Mouse (Mus musculus) forebrain, embryonic 15.5 days (tissue): ENCODE data around the gene Map3k9. TPM values are rescaled to one million over a fixed set of nuclear protein-coding genes. Genes with fewer than 3 reads are reported as not detected.
A peak's percentile ranks its signal among the peaks of the same experiment; 100 is the strongest.

Source experiments
- ATAC-seq: fragments of 200-750 bp; cut with Nextera tagmentation; replicated peaks from 2 replicates; pipeline ENCODE4 v1.8.0; 2017; ENCODE audit warnings: mild to moderate bottlenecking, moderate TSS enrichment, moderate library complexity
- H3K27ac ChIP-seq: fragments of 300-500 bp; sonication (generic); replicated peaks from 2 replicates; pipeline ENCODE4 v1.5.1; 2015; ENCODE audit warnings: mild to moderate bottlenecking, inconsistent platforms
- H3K27me3 ChIP-seq: fragments of 300-500 bp; sonication (generic); 2 replicates; pipeline ENCODE4 v1.6.1; 2015; ENCODE audit warnings: inconsistent platforms
- H3K36me3 ChIP-seq: fragments of 300-500 bp; sonication (generic); 2 replicates; pipeline ENCODE4 v1.6.1; 2015; ENCODE audit warnings: mild to moderate bottlenecking, inconsistent platforms
- H3K4me1 ChIP-seq: fragments of 300-500 bp; sonication (generic); 2 replicates; pipeline ENCODE4 v1.6.1; 2015; ENCODE audit warnings: inconsistent platforms
- H3K4me2 ChIP-seq: fragments of 300-500 bp; sonication (generic); replicated peaks from 2 replicates; pipeline ENCODE4 v1.6.1; 2015; ENCODE audit warnings: mild to moderate bottlenecking, inconsistent platforms
- H3K4me3 ChIP-seq: fragments of 300-500 bp; sonication (generic); 2 replicates; pipeline ENCODE4 v1.5.1; 2015; ENCODE audit warnings: mild to moderate bottlenecking, inconsistent platforms
- H3K9ac ChIP-seq: fragments of 300-500 bp; sonication (generic); replicated peaks from 2 replicates; pipeline ENCODE4 v1.6.1; 2015; ENCODE audit warnings: mild to moderate bottlenecking, inconsistent platforms
- H3K9me3 ChIP-seq: fragments of 300-500 bp; sonication (generic); 2 replicates; pipeline ENCODE4 v1.6.1; 2016; ENCODE audit warnings: inconsistent platforms
- WGBS: fragments of 180-500 bp; shearing (Covaris S2); methylation state at CpG from one replicate; pipeline ENCODE4 v1.1.7; 2015; ENCODE audit warnings: mixed read lengths; 5-methylcytosine and 5-hydroxymethylcytosine counted together
- polyA plus RNA-seq: library from polyadenylated mRNA; unstranded; fragments of >200 nt; fragmentation: Nextera tagmentation; extraction: Ambion mirVana; gene quantifications from 2 replicates; pipeline ENCODE4 v1.2.1, GENCODE M21; 2015

Gene Map3k9
- polyA plus RNA-seq, 1 experiment from 2014 or later = 7.1 TPM

DNA sequence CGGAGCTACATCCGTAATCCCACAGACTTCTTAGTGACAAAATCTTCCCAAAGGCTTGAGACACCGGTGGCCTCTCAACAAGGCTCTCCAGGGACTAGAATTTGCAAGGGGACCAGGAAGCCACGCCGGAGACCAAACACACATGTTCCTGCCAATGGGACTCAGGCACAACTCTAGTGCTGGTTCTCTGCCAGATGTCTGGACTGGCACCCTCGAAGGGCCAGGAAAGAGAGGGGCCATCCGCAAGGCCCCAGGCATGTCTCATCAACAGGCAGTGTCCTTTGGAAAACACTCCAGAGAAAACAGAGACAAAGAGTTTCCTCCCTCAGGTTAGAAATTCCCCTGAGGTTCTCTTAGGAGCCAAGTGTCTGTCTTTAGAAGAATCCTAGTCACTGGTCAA, 90.2 kb downstream of the Map3k9 start:
- WGBS = 83% methylated on average over 7 of the region's 7 CpGs
- H3K9me3 ChIP-seq = no peaks in the 10 kb centered on the region
- H3K27me3 ChIP-seq = no peaks in the 10 kb centered on the region
- peaks cover 11% of the 10 kb centered on the region for H3K4me1 ChIP-seq
- no peak overlapping the region for H3K27ac ChIP-seq
- H3K9ac ChIP-seq = no peak overlapping the region
- H3K4me2 ChIP-seq = no peak overlapping the region
- no peak overlapping the region for H3K4me3 ChIP-seq
- H3K36me3 ChIP-seq = no peaks in the 10 kb centered on the region
- no peak for ATAC-seq

DNA sequence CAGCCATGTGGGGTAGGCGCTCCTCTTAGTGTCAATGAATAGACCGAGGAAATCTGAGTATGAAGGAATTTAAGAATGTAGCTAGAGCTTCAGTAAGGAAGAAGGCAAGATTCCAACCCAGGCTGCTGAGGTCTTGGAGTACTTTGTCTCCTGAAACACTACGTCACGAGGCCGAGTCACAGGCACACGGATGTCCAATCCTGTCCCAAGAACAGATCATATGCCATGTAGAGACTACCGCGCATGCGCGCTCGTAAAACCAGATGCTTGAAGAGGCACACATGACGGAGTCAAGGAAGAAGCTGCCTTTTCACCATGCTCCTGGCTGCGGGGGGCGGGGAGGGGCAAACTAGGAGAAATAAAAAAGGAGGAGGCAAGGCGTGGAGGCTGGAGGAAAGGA, 90.9 kb downstream of the Map3k9 start:
- 85% methylated on average over 15 of the region's 15 CpGs for WGBS
- no peak for ATAC-seq
- no peaks in the 10 kb centered on the region for H3K27me3 ChIP-seq
- H3K27ac ChIP-seq = no peak overlapping the region
- H3K9ac ChIP-seq = no peak overlapping the region
- H3K36me3 ChIP-seq = no peaks in the 10 kb centered on the region
- H3K4me3 ChIP-seq = no peak overlapping the region
- H3K9me3 ChIP-seq = no peaks in the 10 kb centered on the region
- no peak overlapping the region for H3K4me2 ChIP-seq
- H3K4me1 ChIP-seq = peaks cover 11% of the 10 kb centered on the region

DNA sequence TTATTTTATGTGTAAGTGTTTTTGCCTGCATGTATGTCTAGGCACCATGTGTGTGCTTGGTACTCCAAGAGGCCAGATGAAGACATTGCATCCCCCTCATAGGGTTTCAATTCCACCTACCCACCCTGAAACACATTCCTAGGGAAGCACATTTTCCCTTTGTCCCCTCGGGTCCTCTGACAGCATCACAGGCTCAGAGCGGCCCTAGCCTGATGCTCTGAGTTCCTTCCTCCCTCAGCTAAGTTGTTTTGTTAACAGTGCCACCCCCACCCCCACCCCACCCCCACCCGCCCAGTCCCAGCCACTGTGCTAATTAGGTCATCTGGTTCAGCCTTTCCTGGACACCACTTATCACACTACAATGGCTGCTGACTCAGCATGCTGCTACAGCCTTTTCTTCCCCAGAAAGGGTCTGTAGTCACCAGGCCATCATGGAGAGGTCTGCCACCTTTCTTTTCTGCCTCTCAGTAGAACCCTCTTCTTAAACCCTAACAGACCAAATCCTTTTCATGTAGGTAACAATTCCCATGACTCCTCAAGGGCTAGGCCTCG, 91.4 kb downstream of the Map3k9 start:
- no peak for ATAC-seq
- Histone ChIP-seq H3K9me3 (no peaks in the 10 kb centered on the region), H3K27ac (no peak overlapping the region), H3K4me2 (no peak overlapping the region), H3K4me1 (peaks cover 11% of the 10 kb centered on the region), H3K36me3 (no peaks in the 10 kb centered on the region), H3K9ac (no peak overlapping the region), H3K4me3 (no peak overlapping the region), H3K27me3 (no peaks in the 10 kb centered on the region)
- 12% methylated on average over 4 of the region's 4 CpGs for WGBS

DNA sequence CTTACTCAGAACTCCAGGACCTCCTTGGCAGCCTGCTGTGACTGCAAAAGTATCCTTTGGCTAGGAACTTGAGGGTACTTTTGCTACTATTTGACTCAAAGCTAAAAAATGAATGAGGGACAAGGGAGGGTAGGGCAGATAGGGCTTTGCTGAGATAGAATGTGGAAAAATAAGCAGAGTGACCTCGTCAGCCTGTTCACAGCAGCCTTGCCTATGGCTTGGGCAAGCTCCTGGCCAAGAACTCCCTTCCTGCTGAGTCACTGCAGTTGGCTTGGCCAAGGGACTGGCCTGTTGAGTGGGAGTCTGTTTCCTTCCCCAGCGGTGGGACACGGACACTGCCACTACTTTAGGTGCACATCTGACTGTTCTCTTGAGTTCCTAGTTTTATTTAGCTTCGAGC, 92.4 kb downstream of the Map3k9 start:
- no peak for ATAC-seq
- Histone ChIP-seq H3K9ac (no peak overlapping the region), H3K4me1 (peaks cover 11% of the 10 kb centered on the region), H3K9me3 (no peaks in the 10 kb centered on the region), H3K27me3 (no peaks in the 10 kb centered on the region), H3K4me2 (no peak overlapping the region), H3K36me3 (no peaks in the 10 kb centered on the region), H3K27ac (no peak overlapping the region), H3K4me3 (no peak overlapping the region)
- 86% methylated on average over 4 of the region's 4 CpGs for WGBS

DNA sequence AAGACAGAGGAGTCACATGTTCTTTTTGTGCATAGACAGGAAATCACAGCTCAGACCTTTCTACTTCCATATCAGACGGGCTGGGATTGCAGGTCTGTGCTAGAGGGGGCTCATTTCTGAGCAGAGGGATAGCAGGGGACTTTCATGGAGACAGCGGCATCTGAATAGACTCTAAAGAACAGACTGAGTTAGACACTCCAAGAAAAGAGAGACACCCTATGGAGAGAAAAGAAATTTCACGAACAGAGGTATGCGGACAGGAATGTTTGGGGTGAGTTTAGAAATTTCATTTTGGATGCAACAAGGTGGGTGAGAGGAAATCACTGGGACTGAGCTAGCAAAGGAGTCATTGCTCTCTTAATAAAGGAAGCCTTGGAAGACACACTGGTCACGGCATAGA, 93.1 kb downstream of the Map3k9 start:
- peaks cover 11% of the 10 kb centered on the region for H3K4me1 ChIP-seq
- no peak overlapping the region for H3K4me2 ChIP-seq
- H3K9me3 ChIP-seq = no peaks in the 10 kb centered on the region
- no peak overlapping the region for H3K9ac ChIP-seq
- no peak for ATAC-seq
- whole genome bisulfite sequencing = 75% methylated on average over 5 of the region's 5 CpGs
- no peaks in the 10 kb centered on the region for H3K27me3 ChIP-seq
- H3K36me3 ChIP-seq = no peaks in the 10 kb centered on the region
- H3K4me3 ChIP-seq = no peak overlapping the region
- H3K27ac ChIP-seq = no peak overlapping the region

DNA sequence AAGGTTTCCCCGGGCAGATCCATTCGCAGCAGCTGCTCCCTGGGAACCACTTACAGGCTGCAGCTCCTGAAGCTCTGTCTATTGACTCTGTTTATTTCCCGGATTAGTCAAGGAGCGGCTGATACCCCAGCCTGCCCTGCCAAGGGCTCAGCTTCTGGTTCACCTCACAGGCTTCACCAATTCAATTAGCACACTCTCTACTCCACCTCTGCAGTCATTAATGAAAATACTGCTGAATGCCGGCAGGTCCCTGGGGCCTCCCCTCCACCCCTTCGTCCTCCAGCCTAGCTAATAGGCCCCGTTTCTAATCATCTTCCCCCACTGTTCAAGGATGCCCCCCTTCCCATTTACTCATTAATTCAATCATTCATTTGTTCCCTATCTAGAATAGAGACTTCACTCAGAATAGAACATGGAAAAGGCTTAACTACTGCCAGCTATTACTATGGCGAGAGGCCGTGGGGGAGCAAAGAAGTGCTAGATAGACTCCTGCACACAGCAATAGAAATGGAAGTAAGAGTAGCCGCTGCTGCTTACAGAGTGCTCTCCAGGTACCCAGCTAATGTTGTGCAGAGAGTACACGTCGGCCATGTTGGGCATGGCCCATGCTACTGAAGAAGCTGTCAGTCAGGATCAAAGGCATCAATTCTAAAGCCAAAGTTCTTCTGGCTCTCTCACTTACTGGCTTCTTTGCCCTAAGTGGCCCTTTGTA, 94.4 kb downstream of the Map3k9 start:
- peaks cover 11% of the 10 kb centered on the region for H3K4me1 ChIP-seq
- H3K27ac ChIP-seq = no peak overlapping the region
- H3K9me3 ChIP-seq = no peaks in the 10 kb centered on the region
- H3K4me2 ChIP-seq = no peak overlapping the region
- WGBS = 5% methylated on average over 12 of the region's 12 CpGs
- no peak overlapping the region for H3K4me3 ChIP-seq
- ATAC-seq = peak; percentile 57
- no peaks in the 10 kb centered on the region for H3K36me3 ChIP-seq
- no peak overlapping the region for H3K9ac ChIP-seq
- H3K27me3 ChIP-seq = no peaks in the 10 kb centered on the region

DNA sequence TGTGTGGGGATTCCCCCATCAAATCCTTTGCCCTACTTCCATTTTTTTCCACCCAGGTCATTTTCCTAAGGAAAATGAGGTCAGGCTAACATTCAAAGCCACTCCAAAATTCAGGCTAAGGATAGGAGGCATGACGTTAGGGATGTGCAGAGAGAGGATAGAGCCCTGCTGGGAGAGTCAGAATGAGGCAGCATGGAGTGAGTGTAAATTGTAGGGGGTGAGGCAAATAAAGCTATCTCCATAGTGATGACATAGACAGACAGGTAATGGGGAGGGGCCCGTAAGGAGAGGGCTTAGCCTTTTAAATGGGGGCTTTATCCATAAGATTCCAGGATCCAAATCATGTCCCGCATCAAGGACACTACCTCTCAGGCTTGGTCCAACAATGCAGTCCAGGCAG, 95.0 kb downstream of the Map3k9 start:
- no peaks in the 10 kb centered on the region for H3K9me3 ChIP-seq
- H3K27ac ChIP-seq = no peak overlapping the region
- no peak overlapping the region for H3K4me2 ChIP-seq
- no peak for ATAC-seq
- no peaks in the 10 kb centered on the region for H3K27me3 ChIP-seq
- H3K4me3 ChIP-seq = no peak overlapping the region
- 17% methylated on average over 3 of the region's 3 CpGs for WGBS
- H3K36me3 ChIP-seq = no peaks in the 10 kb centered on the region
- peaks cover 11% of the 10 kb centered on the region for H3K4me1 ChIP-seq
- H3K9ac ChIP-seq = no peak overlapping the region

DNA sequence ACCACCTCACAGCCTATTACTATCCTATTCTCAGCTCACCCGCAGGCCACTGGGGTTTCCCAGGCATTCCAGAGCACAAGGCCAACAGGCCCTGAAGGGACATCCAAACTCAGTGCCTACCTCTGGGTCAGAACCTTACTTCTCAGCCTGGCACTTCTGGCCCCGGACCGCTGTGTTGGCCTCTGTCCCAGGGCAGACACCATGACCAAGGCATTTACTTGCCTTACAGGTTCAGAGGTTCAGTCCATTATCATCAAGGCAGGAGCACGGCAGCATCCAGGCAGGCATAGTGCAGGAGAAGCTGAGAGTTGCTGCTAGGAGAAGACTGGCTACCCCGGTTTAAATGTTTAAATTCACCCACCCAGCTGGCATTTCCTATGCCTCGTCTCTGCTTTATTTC, 96.9 kb downstream of the Map3k9 start:
- H3K27me3 ChIP-seq = no peaks in the 10 kb centered on the region
- H3K4me2 ChIP-seq = no peak overlapping the region
- H3K9ac ChIP-seq = no peak overlapping the region
- no peak for ATAC-seq
- 75% methylated on average over 6 of the region's 6 CpGs for WGBS
- H3K27ac ChIP-seq = no peak overlapping the region
- H3K9me3 ChIP-seq = no peaks in the 10 kb centered on the region
- H3K4me3 ChIP-seq = no peak overlapping the region
- H3K4me1 ChIP-seq = peaks cover 11% of the 10 kb centered on the region
- no peaks in the 10 kb centered on the region for H3K36me3 ChIP-seq

DNA sequence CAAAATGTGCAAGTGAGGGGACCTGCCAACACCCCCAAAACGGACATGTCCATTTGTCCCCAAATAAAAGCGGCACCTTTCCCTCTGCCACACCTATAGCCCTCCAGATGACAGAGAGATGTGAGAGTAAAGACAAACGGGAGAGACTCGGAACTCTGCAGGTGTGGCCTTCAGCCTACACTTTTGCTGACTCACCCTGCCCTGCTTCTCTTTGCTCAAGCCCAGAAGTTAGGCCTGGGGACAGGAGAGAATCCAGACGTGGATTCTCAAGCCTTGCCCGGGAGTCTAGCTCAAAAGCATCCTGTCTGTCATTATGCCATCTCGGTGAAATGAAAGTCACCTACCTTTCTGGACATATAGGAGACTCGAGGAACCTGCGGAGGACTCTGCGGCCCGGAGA, 97.6 kb downstream of the Map3k9 start:
- 80% methylated on average over 11 of the region's 11 CpGs for WGBS
- Histone ChIP-seq H3K4me2 (no peak overlapping the region), H3K27me3 (no peaks in the 10 kb centered on the region), H3K4me3 (no peak overlapping the region), H3K36me3 (no peaks in the 10 kb centered on the region), H3K4me1 (peaks cover 11% of the 10 kb centered on the region), H3K27ac (no peak overlapping the region), H3K9ac (no peak overlapping the region), H3K9me3 (no peaks in the 10 kb centered on the region)
- no peak for ATAC-seq

DNA sequence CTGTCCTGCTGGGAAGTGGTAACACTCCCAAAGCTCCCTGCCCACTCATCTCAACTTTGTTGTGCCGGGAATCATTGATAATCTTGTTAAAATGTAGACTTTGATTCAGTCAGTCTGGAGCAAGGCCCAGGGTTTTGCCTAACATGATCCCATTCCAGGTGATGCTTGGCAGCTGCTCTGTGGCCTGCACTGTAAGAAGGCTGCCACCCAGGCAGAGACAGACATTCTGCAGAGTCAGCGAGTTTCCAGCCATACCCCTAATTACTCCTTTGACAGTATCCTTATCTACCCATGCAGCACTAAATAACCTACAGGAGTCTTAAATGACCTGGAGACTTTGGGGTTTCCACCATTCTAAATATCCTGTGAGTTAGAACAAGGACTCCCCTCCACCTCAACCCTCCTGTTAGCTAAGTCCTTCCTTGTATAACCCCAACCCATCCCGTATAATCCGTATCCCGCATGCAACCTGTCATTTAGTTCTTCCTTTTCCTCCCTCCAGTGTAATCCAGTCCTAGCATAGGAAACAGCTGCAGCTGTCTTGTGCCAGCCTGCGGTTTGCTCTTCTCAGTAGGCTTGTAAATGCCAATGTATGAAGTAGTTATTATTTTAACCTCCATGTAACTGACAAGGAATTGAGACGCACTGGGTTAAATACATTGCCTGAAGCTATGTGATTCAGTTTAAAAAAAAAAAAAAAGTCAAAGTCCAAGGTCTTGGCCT, 101.0 kb downstream of the Map3k9 start:
- Histone ChIP-seq H3K27me3 (no peaks in the 10 kb centered on the region), H3K9ac (no peak overlapping the region), H3K27ac (no peak overlapping the region), H3K36me3 (no peaks in the 10 kb centered on the region), H3K4me2 (no peak overlapping the region), H3K9me3 (no peaks in the 10 kb centered on the region), H3K4me1 (no peaks in the 10 kb centered on the region), H3K4me3 (no peak overlapping the region)
- no peak for ATAC-seq
- WGBS = 72% methylated on average over 7 of the region's 7 CpGs

DNA sequence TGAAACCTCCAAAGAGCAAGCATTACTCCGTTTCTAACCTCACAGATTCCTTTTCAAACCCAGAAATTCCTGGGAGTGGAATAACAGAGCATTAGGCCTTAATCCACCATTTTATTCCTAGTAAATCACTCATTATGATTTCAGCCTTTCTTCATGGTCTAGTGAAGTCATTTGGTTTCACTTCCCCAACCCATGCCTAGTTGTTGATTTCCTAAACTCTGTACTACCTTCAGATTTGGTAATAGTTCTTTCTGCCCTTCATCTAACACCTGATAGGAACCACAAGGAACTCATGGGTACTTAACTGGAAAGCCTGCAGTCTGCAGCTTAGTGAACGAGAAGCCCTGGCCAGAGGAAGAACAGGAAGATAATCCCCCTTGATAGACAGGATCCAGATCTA, 105.4 kb downstream of the Map3k9 start:
- Histone ChIP-seq H3K27me3 (no peaks in the 10 kb centered on the region), H3K4me3 (no peak overlapping the region)
- WGBS = 10% methylated on average over 2 of the region's 2 CpGs

More for the DNA sequence above, 105.4 kb downstream of the Map3k9 start:
- H3K4me1 ChIP-seq = no peaks in the 10 kb centered on the region
- ATAC-seq = no peak
- no peak overlapping the region for H3K4me2 ChIP-seq
- H3K27ac ChIP-seq = no peak overlapping the region
- H3K36me3 ChIP-seq = no peaks in the 10 kb centered on the region
- H3K9me3 ChIP-seq = no peaks in the 10 kb centered on the region
- H3K9ac ChIP-seq = no peak overlapping the region
